Mouse (Mus musculus) kidney, postnatal 14 days (tissue): ENCODE data around the gene Crip2.
A peak's percentile ranks its signal among the peaks of the same experiment; 100 is the strongest.

Source experiments
- DNase-seq: peaks from one replicate; pipeline ENCODE4 v3.0.0; 2022; ENCODE audit warnings: mixed read lengths

Gene Crip2

GRCm38 (mm10) chr12:113185442-113186291 is 45.6 kb downstream of the Crip2 start, which contains the start of gene Tmem121:
Gene Tmem121 (plus strand): TSS chr12:113185930.
- DNase-seq: peak; percentile 34

- no peak for DNase-seq
Observed at GRCm38 (mm10) chr12:113186326-113187010, 46.4 kb downstream of the Crip2 start.

- DNase-seq: no peak
Observed at GRCm38 (mm10) chr12:113187011-113187375, 47.0 kb downstream of the Crip2 start.

DNA sequence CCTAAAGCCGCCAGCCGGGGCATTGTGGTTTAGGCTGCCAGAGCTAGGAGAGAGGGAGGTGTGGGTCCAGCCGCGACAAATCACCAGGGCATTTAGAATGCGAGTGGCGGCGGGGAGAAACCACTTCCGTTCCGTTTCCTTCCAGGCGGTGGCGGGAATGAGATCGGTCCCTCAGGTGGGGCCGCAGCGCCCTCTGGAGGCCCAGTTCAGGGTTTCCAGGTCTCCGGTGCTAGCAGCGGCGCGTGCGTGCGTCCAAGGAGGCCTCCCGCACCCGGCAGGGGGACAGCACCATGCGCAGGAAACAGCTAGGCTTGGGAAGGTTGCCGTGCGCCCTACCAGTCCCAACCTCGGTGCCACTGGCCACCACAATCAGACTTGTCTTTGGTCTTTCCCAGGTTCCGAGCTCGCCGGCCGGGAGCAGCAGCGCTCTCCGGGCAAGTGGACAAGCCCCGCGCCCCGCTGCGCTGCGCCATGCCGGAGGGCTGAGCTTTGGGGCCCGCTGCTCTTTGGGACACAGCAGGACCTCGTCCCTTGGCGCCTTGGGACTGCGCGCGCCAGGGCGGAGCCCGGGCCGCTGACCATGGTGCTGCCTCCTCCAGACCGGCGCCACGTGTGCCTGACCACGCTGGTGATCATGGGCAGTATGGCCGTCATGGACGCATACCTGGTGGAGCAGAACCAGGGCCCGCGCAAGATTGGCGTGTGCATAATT is 47.7 kb downstream of the Crip2 start:
- peak; percentile 70 for DNase-seq

DNA sequence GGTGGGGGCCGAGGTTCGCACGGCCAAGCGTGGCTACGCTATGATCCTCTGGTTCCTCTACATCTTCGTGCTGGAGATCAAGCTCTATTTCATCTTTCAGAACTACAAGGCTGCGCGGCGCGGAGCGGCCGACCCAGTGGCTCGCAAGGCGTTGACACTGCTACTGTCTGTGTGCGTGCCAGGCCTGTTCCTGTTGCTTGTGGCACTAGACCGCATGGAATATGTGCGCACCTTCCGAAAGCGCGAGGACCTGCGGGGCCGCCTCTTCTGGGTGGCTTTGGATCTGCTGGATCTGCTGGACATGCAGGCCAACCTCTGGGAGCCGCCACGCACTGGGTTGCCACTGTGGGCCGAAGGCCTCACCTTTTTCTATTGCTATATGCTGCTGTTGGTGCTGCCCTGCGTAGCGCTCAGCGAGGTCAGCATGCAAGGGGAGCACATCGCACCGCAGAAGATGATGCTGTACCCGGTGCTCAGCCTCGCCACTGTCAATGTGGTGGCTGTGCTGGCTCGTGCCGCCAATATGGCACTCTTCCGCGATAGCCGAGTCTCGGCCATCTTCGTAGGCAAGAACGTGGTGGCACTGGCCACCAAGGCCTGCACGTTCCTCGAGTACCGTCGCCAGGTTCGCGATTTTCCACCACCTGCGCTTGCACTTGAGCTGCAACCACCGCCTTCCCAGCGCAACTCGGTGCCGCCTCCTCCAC is 48.5 kb downstream of the Crip2 start:
- no peak for DNase-seq

- no peak for DNase-seq
Observed at GRCm38 (mm10) chr12:113193423-113193822, 53.4 kb downstream of the Crip2 start.
